Mouse (Mus musculus) embryonic facial prominence, embryonic 10.5 days (tissue): ENCODE results near the gene Ffar4. TPM values are rescaled to one million over a fixed set of nuclear protein-coding genes. Genes with fewer than 3 reads are reported as not detected.

ENCODE experiments used
- DNase-seq: peaks from one replicate; pipeline ENCODE4 v3.0.0-alpha.2; 2017; ENCODE audit warnings: low spot score
- H3K27ac ChIP-seq: fragments of 300-500 bp; sonication (generic); replicated peaks from 2 replicates; pipeline ENCODE4 v1.5.1; 2016; ENCODE audit warnings: mild to moderate bottlenecking
- H3K27me3 ChIP-seq: fragments of 300-500 bp; sonication (generic); replicated peaks from 2 replicates; pipeline ENCODE4 v1.6.1; 2016; ENCODE audit warnings: low read depth, mild to moderate bottlenecking; ENCODE audit not compliant: poor library complexity, severe bottlenecking
- H3K36me3 ChIP-seq: fragments of 300-500 bp; sonication (generic); replicated peaks from 2 replicates; pipeline ENCODE4 v1.6.1; 2016; ENCODE audit warnings: mild to moderate bottlenecking, moderate library complexity
- H3K4me1 ChIP-seq: fragments of 300-500 bp; sonication (generic); 2 replicates; pipeline ENCODE4 v1.6.1; 2016
- H3K4me3 ChIP-seq: fragments of 300-500 bp; sonication (generic); 2 replicates; pipeline ENCODE4 v1.5.1; 2016; ENCODE audit warnings: mild to moderate bottlenecking, moderate library complexity
- H3K9me3 ChIP-seq: fragments of 300-500 bp; sonication (generic); 2 replicates; pipeline ENCODE4 v1.6.1; 2016; ENCODE audit warnings: mild to moderate bottlenecking
- WGBS: fragments of 180-500 bp; shearing (Covaris S2); methylation state at CpG from one replicate; pipeline ENCODE4 v1.1.7; 2016; 5-methylcytosine and 5-hydroxymethylcytosine counted together
- polyA plus RNA-seq: library from polyadenylated mRNA; unstranded; fragments of >200 nt; fragmentation: Nextera tagmentation; extraction: Ambion mirVana; gene quantifications from 2 replicates; pipeline ENCODE4 v1.2.1, GENCODE M21; 2016

Gene Ffar4
- polyA plus RNA-seq, 1 experiment from 2014 or later: not detected

- Histone ChIP-seq H3K9me3 (no peaks in the 10 kb centered on the region), H3K4me1 (0 out of 2 replicates have a peak, but pooled peaks cover 2% of the 10 kb centered on the region), H3K27ac (no peak overlapping the region), H3K36me3 (no peaks in the 10 kb centered on the region), H3K27me3 (0 out of 2 replicates have a peak, but pooled peaks cover 4% of the 10 kb centered on the region), H3K4me3 (no peak overlapping the region)
- WGBS: 52% methylated on average over 4 of the region's 4 CpGs
- no peak for DNase-seq
These were observed 15.7 kb downstream of the Ffar4 start for GRCm38 (mm10) chr19:38112575-38112974.

- Histone ChIP-seq H3K4me3 (no peak overlapping the region), H3K27me3 (no peaks in the 10 kb centered on the region), H3K36me3 (no peaks in the 10 kb centered on the region), H3K4me1 (0 out of 2 replicates have a peak, but pooled peaks cover 2% of the 10 kb centered on the region), H3K9me3 (no peaks in the 10 kb centered on the region), H3K27ac (no peak overlapping the region)
- no peak for DNase-seq
- WGBS: 89% methylated on average over 7 of the region's 7 CpGs
These were observed 18.1 kb downstream of the Ffar4 start for GRCm38 (mm10) chr19:38114834-38115491.

- H3K27ac ChIP-seq: no peak overlapping the region
- peaks cover 38% of the 10 kb centered on the region for H3K27me3 ChIP-seq
- H3K36me3 ChIP-seq: no peaks in the 10 kb centered on the region
- no peak overlapping the region for H3K4me3 ChIP-seq
- 86% methylated on average over 5 of the region's 5 CpGs for WGBS
- no peak for DNase-seq
- no peaks in the 10 kb centered on the region for H3K9me3 ChIP-seq
- H3K4me1 ChIP-seq: peaks cover 11% of the 10 kb centered on the region
These were observed 23.4 kb downstream of the Ffar4 start for GRCm38 (mm10) chr19:38120123-38120760.

- Histone ChIP-seq H3K27me3 (peaks cover 54% of the 10 kb centered on the region), H3K9me3 (no peaks in the 10 kb centered on the region), H3K4me3 (peak overlapping the region; percentile 71), H3K4me1 (peaks cover 11% of the 10 kb centered on the region), H3K36me3 (no peaks in the 10 kb centered on the region), H3K27ac (no peak overlapping the region)
- peak; percentile 19 for DNase-seq
- 30% methylated on average over 9 of the region's 9 CpGs for WGBS
These were observed 27.1 kb downstream of the Ffar4 start for GRCm38 (mm10) chr19:38123921-38124320.

- Histone ChIP-seq H3K27me3 (peaks cover 54% of the 10 kb centered on the region), H3K27ac (peak overlapping the region; percentile 83), H3K4me3 (peak overlapping the region; percentile 71), H3K4me1 (peaks cover 11% of the 10 kb centered on the region), H3K36me3 (no peaks in the 10 kb centered on the region), H3K9me3 (no peaks in the 10 kb centered on the region)
- 2% methylated on average over 75 of the region's 77 CpGs for WGBS
- peak; percentile 66 for DNase-seq
These were observed 27.7 kb downstream of the Ffar4 start for GRCm38 (mm10) chr19:38124401-38125218.

- peak within 1 kb of the TSS; percentile 83 for H3K27ac ChIP-seq
- WGBS: 68% methylated on average over 6 of the region's 6 CpGs
- peaks cover 11% of the 10 kb centered on the region for H3K4me1 ChIP-seq
- no peaks in the 10 kb centered on the region for H3K36me3 ChIP-seq
- H3K9me3 ChIP-seq: no peaks in the 10 kb centered on the region
- H3K4me3 ChIP-seq: peak within 1 kb of the TSS; percentile 71
- peaks cover 54% of the 10 kb centered on the region for H3K27me3 ChIP-seq
- no peak for DNase-seq
These were observed 28.3 kb downstream of the Ffar4 start, which contains the start of gene Rbp4 for GRCm38 (mm10) chr19:38125219-38125610. Rbp4 (minus strand) TSS chr19:38125281.

- Histone ChIP-seq H3K9me3 (no peaks in the 10 kb centered on the region), H3K4me3 (no peak overlapping the region), H3K36me3 (no peaks in the 10 kb centered on the region), H3K27me3 (peaks cover 52% of the 10 kb centered on the region), H3K4me1 (peaks cover 11% of the 10 kb centered on the region), H3K27ac (no peak overlapping the region)
- 75% methylated on average over 8 of the region's 8 CpGs for WGBS
- DNase-seq: no peak
These were observed 29.8 kb downstream of the Ffar4 start for GRCm38 (mm10) chr19:38126656-38127055.

- no peak for DNase-seq
- Histone ChIP-seq H3K4me1 (peaks cover 9% of the 10 kb centered on the region; the same call in 1 of the 2 replicates), H3K36me3 (no peaks in the 10 kb centered on the region), H3K27ac (no peak within 1 kb of the TSS), H3K9me3 (no peaks in the 10 kb centered on the region), H3K27me3 (no peaks in the 10 kb centered on the region), H3K4me3 (no peak within 1 kb of the TSS)
- 80% methylated on average over 6 of the region's 6 CpGs for WGBS
These were observed 35.6 kb downstream of the Ffar4 start, which contains the start of gene Pde6c for GRCm38 (mm10) chr19:38132481-38132880. Pde6c (plus strand) TSS chr19:38132781.

- Histone ChIP-seq H3K27me3 (no peaks in the 10 kb centered on the region), H3K4me3 (no peak overlapping the region), H3K4me1 (peaks cover 9% of the 10 kb centered on the region; the same call in 1 of the 2 replicates), H3K36me3 (no peaks in the 10 kb centered on the region), H3K27ac (no peak overlapping the region), H3K9me3 (no peaks in the 10 kb centered on the region)
- 62% methylated on average over 11 of the region's 11 CpGs for WGBS
- DNase-seq: no peak
These were observed 37.1 kb downstream of the Ffar4 start for GRCm38 (mm10) chr19:38133986-38134385.

- Histone ChIP-seq H3K36me3 (no peaks in the 10 kb centered on the region), H3K27me3 (no peaks in the 10 kb centered on the region), H3K4me1 (peaks cover 9% of the 10 kb centered on the region; the same call in 1 of the 2 replicates), H3K27ac (no peak overlapping the region), H3K9me3 (no peaks in the 10 kb centered on the region), H3K4me3 (no peak overlapping the region)
- DNase-seq: no peak
- WGBS: 94% methylated on average over 6 of the region's 6 CpGs
These were observed 37.9 kb downstream of the Ffar4 start for GRCm38 (mm10) chr19:38134806-38135205.

GRCm38 (mm10) chr19:38143540-38144271 lies 46.8 kb downstream of the Ffar4 start:
- Histone ChIP-seq H3K4me1 (no peaks in the 10 kb centered on the region), H3K36me3 (no peaks in the 10 kb centered on the region), H3K4me3 (no peak overlapping the region), H3K27ac (no peak overlapping the region), H3K27me3 (no peaks in the 10 kb centered on the region), H3K9me3 (no peaks in the 10 kb centered on the region)
- WGBS: 77% methylated on average over 4 of the region's 4 CpGs
- DNase-seq: no peak

- H3K4me3 ChIP-seq: no peak overlapping the region
- no peaks in the 10 kb centered on the region for H3K9me3 ChIP-seq
- no peaks in the 10 kb centered on the region for H3K36me3 ChIP-seq
- DNase-seq: no peak
- H3K27ac ChIP-seq: no peak overlapping the region
- peaks cover 11% of the 10 kb centered on the region; the same call in 1 of the 2 replicates for H3K4me1 ChIP-seq
- WGBS: 96% methylated on average over 1 of the region's 1 CpGs
- H3K27me3 ChIP-seq: no peaks in the 10 kb centered on the region
These were observed 59.4 kb downstream of the Ffar4 start for GRCm38 (mm10) chr19:38156243-38156642.
